8 mouse cellular contexts compared by ENCODE assay signal in the genomic region with DNA sequence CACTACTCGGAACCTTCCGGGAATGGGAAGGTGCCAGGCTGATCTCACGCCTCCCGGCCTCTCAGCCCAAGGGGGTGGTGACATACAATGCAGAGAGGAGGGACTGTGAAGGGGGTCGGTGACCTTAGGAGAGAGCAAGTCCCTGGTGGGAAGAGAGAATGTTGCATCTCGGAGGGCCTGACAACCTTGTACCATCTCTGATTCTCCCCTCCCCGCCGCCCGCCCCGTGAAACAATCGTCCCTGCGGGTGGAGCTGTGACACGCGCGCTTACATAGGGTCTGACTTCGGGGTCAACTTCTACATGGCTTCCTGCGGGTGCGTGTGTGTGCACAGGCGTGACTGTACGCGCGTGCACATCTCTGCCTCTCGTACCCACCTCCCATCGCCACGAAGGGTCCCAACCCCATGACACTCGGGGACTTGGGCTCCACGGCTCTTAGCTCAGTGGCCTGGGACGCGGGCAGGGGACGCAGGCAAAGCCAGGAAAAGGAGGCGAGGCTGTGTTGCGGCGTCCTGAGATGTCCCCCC. TPM values are rescaled to one million over a fixed set of nuclear protein-coding genes. Genes with fewer than 3 reads are reported as not detected.
DNase-seq lines count a peak whose midpoint lies in the region; ATAC-seq and TF ChIP-seq lines count a peak whose summit lies in the region.

A gene (plus strand): TSS at position 230 of the 529 bp plus-strand sequence.

- no peak for TF ChIP-seq POLR2A in kidney, adult 2 months (IDR thresholded peaks at IDR 0.05; ENCODE audit: low read depth, low read length)

- H3K36me3 ChIP-seq in kidney, adult 2 months (ENCODE audit: control insufficient read depth, insufficient read depth, low read length), result no peaks in the 10 kb centered on the region
- H3K36me3 ChIP-seq in heart, postnatal 0 days (replicated peaks; ENCODE audit: control insufficient read depth, insufficient read depth, low read length), result no peaks in the 10 kb centered on the region
- H3K36me3 ChIP-seq in midbrain, embryonic 13.5 days, result no peaks in the 10 kb centered on the region

- H3K4me1 ChIP-seq in kidney, adult 2 months (ENCODE audit: control insufficient read depth, insufficient read depth, low read length), result 0 out of 2 replicates have a peak, but pooled peaks cover 8% of the 10 kb centered on the region
- H3K4me1 ChIP-seq in heart, postnatal 0 days (ENCODE audit: control insufficient read depth, insufficient read depth), result peaks cover 18% of the 10 kb centered on the region
- peaks cover 57% of the 10 kb centered on the region for H3K4me1 ChIP-seq in midbrain, embryonic 13.5 days (replicated peaks)

- H3K27ac ChIP-seq in kidney, adult 2 months (ENCODE audit: insufficient read depth, low read depth, low read length), result no peak within 1 kb of the TSS
- no peak within 1 kb of the TSS for H3K27ac ChIP-seq in heart, postnatal 0 days (ENCODE audit: low read depth)
- H3K27ac ChIP-seq in midbrain, embryonic 13.5 days, result 0 out of 2 replicates have a peak within 1 kb of the TSS, but pooled peaks have one; percentile 16

- H3K9ac ChIP-seq in heart, postnatal 0 days (replicated peaks; ENCODE audit: low read depth, low read length), result peak within 1 kb of the TSS; percentile 58
- peak within 1 kb of the TSS; percentile 80 for H3K9ac ChIP-seq in midbrain, embryonic 13.5 days (replicated peaks)

- peak within 1 kb of the TSS; percentile 64 for H3K4me3 ChIP-seq in kidney, adult 2 months (ENCODE audit: insufficient read depth, low read depth, low read length)
- H3K4me3 ChIP-seq in heart, postnatal 0 days (ENCODE audit: low read depth, low read length), result peak within 1 kb of the TSS; percentile 68
- H3K4me3 ChIP-seq in midbrain, embryonic 13.5 days (replicated peaks), result peak within 1 kb of the TSS; percentile 68

- peak; percentile 18; the same call in 1 of the 2 replicates for ATAC-seq in heart, postnatal 0 days (ENCODE audit: insufficient read depth, low read depth)
- ATAC-seq in midbrain, embryonic 13.5 days, result peak; percentile 29; the same call in 1 of the 2 replicates

- H3K27me3 ChIP-seq in kidney, adult 2 months (replicated peaks; ENCODE audit: control insufficient read depth, insufficient read depth, low read length), result peaks cover 3% of the 10 kb centered on the region; the same call in 1 of the 2 replicates
- H3K27me3 ChIP-seq in heart, postnatal 0 days (ENCODE audit: control insufficient read depth, insufficient read depth, low read length), result peaks cover 88% of the 10 kb centered on the region
- peaks cover 74% of the 10 kb centered on the region for H3K27me3 ChIP-seq in midbrain, embryonic 13.5 days

- intact Hi-C loops in left cerebral cortex, postnatal 4 days (cut with DNase I), result loop anchor here (5.0 to 10.0 kb wide), 2 partner anchors 227 to 385 kb away; no protein-coding TSS in a partner anchor

- WGBS in kidney, adult 2 months, result under 1% methylated on average over 33 of the region's 33 CpGs
- under 1% methylated on average over 33 of the region's 33 CpGs for WGBS in heart, postnatal 0 days
- under 1% methylated on average over 33 of the region's 33 CpGs for WGBS in midbrain, embryonic 13.5 days

- TF ChIP-seq CTCF in kidney, adult 2 months (conservative IDR thresholded peaks at IDR 0.05; ENCODE audit: insufficient read depth, insufficient read length, low read depth, low read length), result no peak
- no peak for TF ChIP-seq CTCF in heart, postnatal 0 days (IDR thresholded peaks at IDR 0.05; ENCODE audit: low read depth)

- no peaks in the 10 kb centered on the region for H3K9me3 ChIP-seq in heart, postnatal 0 days (replicated peaks; ENCODE audit: control insufficient read depth, low read length)
- H3K9me3 ChIP-seq in midbrain, embryonic 13.5 days, result no peaks in the 10 kb centered on the region

- H3K4me2 ChIP-seq in heart, postnatal 0 days (ENCODE audit: low read depth, low read length), result peak within 1 kb of the TSS; percentile 97
- peak within 1 kb of the TSS; percentile 91 for H3K4me2 ChIP-seq in midbrain, embryonic 13.5 days (replicated peaks)

- peak; percentile 26 for DNase-seq in kidney, adult 2 months
- no peak for DNase-seq in kidney, adult 8-10 months
- peak; percentile 62 for DNase-seq in adrenal gland, adult 8-10 months
- DNase-seq in heart, postnatal 0 days (ENCODE audit: low spot score), result no peak
- DNase-seq in left cerebral cortex, postnatal 4 days, result no peak
- no peak for DNase-seq in yolk sac, embryonic 10.5 days (ENCODE audit: low spot score)
- no peak for DNase-seq in right cerebral cortex, adult 2 months (ENCODE audit: low spot score in 2 of 2)

- TF ChIP-seq EP300 in heart, postnatal 0 days (IDR thresholded peaks at IDR 0.05; ENCODE audit: low read depth), result no peak

RNA-seq across cellular contexts. Expression of the gene that starts here (rescaled TPM):
- polyA plus RNA-seq in kidney, adult 2 months (2012; rRNA removed), result 9.6 and 10.3 TPM in 2 replicates
- total RNA-seq in adrenal gland, adult 8-10 months (2022), result 10 to 100 TPM in 1 of 4 experiments, 1 to 10 TPM in 1, under 1 TPM in 2; 0.32 to 49.6 (median 5.4) TPM
- total RNA-seq in heart, postnatal 0 days (2014; rRNA removed; ENCODE audit: low replicate concordance), result 1.3 and 1.9 TPM in 2 replicates
- 0.07 and 0.10 TPM in 2 replicates for polyA plus RNA-seq in heart, postnatal 0 days (2015; fragmentation: Nextera tagmentation; extraction: Ambion mirVana)
- 10 to 100 TPM; 33.5 to 37.2 TPM for total RNA-seq in left cerebral cortex, postnatal 4 days (2021)
- polyA plus RNA-seq in midbrain, embryonic 13.5 days (2015; fragmentation: Nextera tagmentation; extraction: Ambion mirVana), result 0.80 and 1.1 TPM in 2 replicates

Comparison
In these comparisons a context has a peak if more than half of its experiments do, and no peak if none do; other contexts are left out.
1. DNase-seq: peak in kidney, adult 2 months (single experiment) and adrenal gland, adult 8-10 months (single experiment); none in kidney, adult 8-10 months (0 of 2), heart, postnatal 0 days (single experiment), left cerebral cortex, postnatal 4 days (single experiment), yolk sac, embryonic 10.5 days (single experiment) and right cerebral cortex, adult 2 months (0 of 2).
2. Peak in every context shown above with its lines, with median percentiles within 50 percentile points of each other: H3K4me3 ChIP-seq.